Mouse (Mus musculus) lung, postnatal 0 days (tissue): ENCODE measurements around the gene Tspan12.

Source experiments
- CTCF ChIP-seq: IDR thresholded peaks from 2 replicates; pipeline ENCODE4 v1.5.1; 2016; ENCODE audit warnings: antibody characterized with exemption, mild to moderate bottlenecking
- EP300 ChIP-seq: IDR thresholded peaks from 2 replicates; pipeline ENCODE4 v1.6.1; 2016; ENCODE audit warnings: antibody characterized with exemption, mild to moderate bottlenecking, control low read depth

DNA sequence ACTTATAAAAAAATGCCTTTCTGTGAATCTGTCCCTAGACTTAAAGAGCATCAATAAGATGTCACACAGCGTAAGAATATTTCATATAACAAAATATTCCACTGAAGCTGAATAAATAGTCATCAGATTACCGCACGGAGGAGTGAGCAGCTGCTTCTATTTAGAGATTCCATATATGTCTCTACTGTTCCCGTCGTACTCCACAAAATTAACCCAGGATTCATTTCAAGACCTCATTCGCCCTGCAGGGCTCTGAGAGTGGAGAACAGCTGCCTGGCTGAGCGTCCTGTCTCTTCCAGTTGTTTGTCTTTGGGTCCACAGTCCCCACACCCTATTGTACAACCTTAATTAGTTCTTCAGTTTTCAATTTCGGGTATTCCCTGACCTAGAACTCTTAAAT, 11.9 kb upstream of the Tspan12 start:
- no peak for TF ChIP-seq CTCF
- TF ChIP-seq EP300 = no peak
